Mouse (Mus musculus): ENCODE measurements around the gene Rab3il1. TPM values are rescaled to one million over a fixed set of nuclear protein-coding genes. Genes with fewer than 3 reads are reported as not detected.

Gene Rab3il1
- polyA plus RNA-seq, 1 experiment from 2014 or later = 245 TPM

DNA sequence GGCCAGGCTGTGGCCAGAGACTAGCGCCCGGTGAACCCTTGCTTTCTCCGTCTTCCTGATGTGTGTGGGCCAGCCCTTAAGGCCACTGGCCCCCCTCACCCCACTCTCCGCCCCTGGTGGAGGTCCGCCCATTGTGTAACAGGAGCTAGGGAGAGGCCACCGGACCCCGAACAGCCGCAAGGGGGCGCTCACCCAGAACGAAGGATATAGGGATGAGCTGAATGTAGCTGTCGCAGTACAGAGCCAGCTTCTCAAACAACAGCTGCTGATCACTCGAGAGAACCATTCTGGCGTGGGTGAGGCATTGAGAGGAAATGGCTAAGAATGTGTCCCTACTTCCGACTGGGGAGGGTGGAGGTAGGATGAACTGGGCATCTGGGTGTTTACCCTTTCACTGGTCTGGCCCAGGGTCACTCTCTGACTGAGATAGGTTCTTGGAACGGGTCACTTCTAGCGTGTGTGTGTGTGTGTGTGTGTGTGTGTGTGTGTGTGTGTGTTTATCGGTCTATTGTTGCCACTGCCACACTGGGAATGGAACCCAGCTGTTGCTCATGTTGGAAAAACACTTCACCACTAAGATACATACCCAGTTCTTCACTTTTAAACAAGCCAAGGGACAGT is 8.3 kb upstream of the Rab3il1 start:
- Histone ChIP-seq H3K27ac (replicated peaks) (no peak overlapping the region), H3K4me2 (peak overlapping the region; percentile 60), H3K36me3 (replicated peaks) (no peaks in the 10 kb centered on the region), H3K9ac (no peak overlapping the region), H3K4me3 (replicated peaks) (peak overlapping the region; percentile 33), H3K4me1 (replicated peaks) (peaks cover 49% of the 10 kb centered on the region), H3K27me3 (peaks cover 6% of the 10 kb centered on the region), H3K9me3 (replicated peaks) (no peaks in the 10 kb centered on the region)
- peak; percentile 27 for ATAC-seq (ENCODE audit: insufficient read depth)
- WGBS (ENCODE audit: insufficient replicate concordance) = 8% methylated on average over 17 of the region's 17 CpGs

DNA sequence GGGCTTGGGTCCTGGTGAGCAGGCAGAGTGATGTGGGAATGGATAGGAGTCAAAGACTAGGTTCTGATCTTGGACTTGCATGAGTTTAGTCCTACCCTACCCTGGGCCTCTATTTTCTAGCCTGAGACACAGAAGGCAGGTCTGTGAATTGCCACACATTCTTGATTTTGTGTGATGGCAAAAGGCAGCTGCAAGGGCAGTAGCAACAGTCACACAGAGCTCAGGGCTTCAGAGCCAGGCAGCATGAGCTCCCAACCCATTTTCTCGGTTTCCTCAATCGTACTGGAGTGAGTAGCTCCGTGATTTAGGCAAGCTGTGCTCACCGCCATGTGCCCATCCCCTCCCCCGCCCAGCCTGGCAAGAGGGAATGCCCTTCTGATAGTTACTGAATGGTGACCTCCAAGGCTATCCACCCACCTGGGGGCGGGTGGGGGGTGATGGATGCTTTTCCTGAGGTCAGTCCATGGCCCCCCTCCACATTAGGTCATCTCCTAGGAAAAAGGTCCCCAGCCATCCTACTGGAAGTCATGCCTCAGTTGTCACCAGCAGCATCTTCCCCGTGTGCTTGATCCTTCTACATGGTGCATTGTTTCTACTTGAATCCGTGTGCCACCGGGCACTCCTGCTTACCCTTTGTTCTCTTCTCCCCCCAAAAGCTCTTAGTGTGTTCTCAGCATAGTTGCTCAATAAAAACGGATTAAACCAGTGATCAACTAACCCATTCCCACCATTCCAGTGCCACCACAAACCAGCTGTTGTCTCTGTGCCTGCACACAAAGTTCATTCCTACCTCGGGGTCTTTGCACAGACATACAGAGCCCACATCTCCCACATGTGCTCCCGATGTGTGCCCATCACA is 4.0 kb upstream of the Rab3il1 start:
- H3K4me3 ChIP-seq (replicated peaks) = no peak overlapping the region
- H3K27ac ChIP-seq (replicated peaks) = no peak overlapping the region
- peaks cover 15% of the 10 kb centered on the region for H3K4me1 ChIP-seq (replicated peaks)
- ATAC-seq (ENCODE audit: insufficient read depth) = no peak
- H3K36me3 ChIP-seq (replicated peaks) = no peaks in the 10 kb centered on the region
- peaks cover 6% of the 10 kb centered on the region for H3K27me3 ChIP-seq
- no peak overlapping the region for H3K9ac ChIP-seq
- H3K4me2 ChIP-seq = no peak overlapping the region
- 0 out of 2 replicates have a peak, but pooled peaks cover 3% of the 10 kb centered on the region for H3K9me3 ChIP-seq (replicated peaks)
- 59% methylated on average over 12 of the region's 12 CpGs for WGBS (ENCODE audit: insufficient replicate concordance)

GRCm38 (mm10) chr19:9998063-9998416 is 3.4 kb upstream of the Rab3il1 start:
- H3K36me3 ChIP-seq (replicated peaks) = no peaks in the 10 kb centered on the region
- no peak overlapping the region for H3K27ac ChIP-seq (replicated peaks)
- H3K4me2 ChIP-seq = no peak overlapping the region
- H3K9me3 ChIP-seq (replicated peaks) = 0 out of 2 replicates have a peak, but pooled peaks cover 7% of the 10 kb centered on the region
- ATAC-seq (ENCODE audit: insufficient read depth) = no peak
- H3K4me3 ChIP-seq (replicated peaks) = no peak overlapping the region
- peaks cover 9% of the 10 kb centered on the region for H3K4me1 ChIP-seq (replicated peaks)
- H3K27me3 ChIP-seq = peaks cover 6% of the 10 kb centered on the region
- no peak overlapping the region for H3K9ac ChIP-seq
- 62% methylated on average over 2 of the region's 2 CpGs for WGBS (ENCODE audit: insufficient replicate concordance)

DNA sequence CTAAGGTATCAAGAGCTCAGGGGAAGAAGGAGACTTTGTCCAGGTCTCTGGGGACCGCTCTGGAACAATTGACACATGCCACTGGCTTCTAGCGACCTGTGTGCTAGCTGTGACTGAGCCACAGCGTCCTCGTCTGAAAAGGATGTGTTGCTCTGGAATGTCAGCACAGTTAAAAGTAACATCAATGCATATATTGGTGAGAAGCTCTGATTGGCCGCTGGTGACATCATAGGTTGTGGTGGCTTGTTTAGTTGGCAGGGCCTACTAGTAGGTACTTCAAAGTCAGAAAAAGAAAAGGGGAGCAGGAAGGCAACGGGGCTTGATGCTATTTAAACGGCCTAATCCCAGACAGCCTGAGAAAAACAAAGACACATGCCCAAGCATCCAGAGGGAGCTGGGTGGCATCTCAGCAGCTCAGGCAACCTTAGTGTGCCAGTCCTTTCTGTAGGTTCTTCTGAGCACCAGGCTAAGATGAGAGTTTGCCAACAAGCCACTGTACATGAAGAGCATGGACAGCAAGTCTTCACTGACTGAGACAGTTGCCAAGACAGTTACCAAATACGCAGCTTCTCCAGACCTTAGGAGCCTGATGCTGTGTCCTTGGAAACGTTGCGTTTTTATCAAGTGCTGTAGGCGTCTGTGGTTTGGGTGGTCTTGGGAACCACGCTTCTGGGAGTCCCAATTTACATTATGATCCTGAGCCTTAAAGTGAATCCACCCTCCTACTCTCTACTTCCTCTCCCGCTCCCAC is 2.6 kb upstream of the Rab3il1 start:
- H3K9ac ChIP-seq = no peak overlapping the region
- no peak overlapping the region for H3K27ac ChIP-seq (replicated peaks)
- 51% methylated on average over 13 of the region's 13 CpGs for WGBS (ENCODE audit: insufficient replicate concordance)
- peaks cover 6% of the 10 kb centered on the region for H3K27me3 ChIP-seq
- H3K4me2 ChIP-seq = no peak overlapping the region
- no peaks in the 10 kb centered on the region for H3K36me3 ChIP-seq (replicated peaks)
- H3K4me3 ChIP-seq (replicated peaks) = no peak overlapping the region
- no peak for ATAC-seq (ENCODE audit: insufficient read depth)
- 0 out of 2 replicates have a peak, but pooled peaks cover 3% of the 10 kb centered on the region for H3K4me1 ChIP-seq (replicated peaks)
- 0 out of 2 replicates have a peak, but pooled peaks cover 7% of the 10 kb centered on the region for H3K9me3 ChIP-seq (replicated peaks)

- Histone ChIP-seq H3K27me3 (peaks cover 6% of the 10 kb centered on the region), H3K27ac (replicated peaks) (no peak overlapping the region), H3K4me2 (no peak overlapping the region), H3K9ac (no peak overlapping the region), H3K4me3 (replicated peaks) (no peak overlapping the region), H3K4me1 (replicated peaks) (peaks cover 8% of the 10 kb centered on the region), H3K9me3 (replicated peaks) (0 out of 2 replicates have a peak, but pooled peaks cover 7% of the 10 kb centered on the region), H3K36me3 (replicated peaks) (no peaks in the 10 kb centered on the region)
- ATAC-seq (ENCODE audit: insufficient read depth) = peak; percentile 45; the same call in 1 of the 2 replicates
- 22% methylated on average over 3 of the region's 3 CpGs for WGBS (ENCODE audit: insufficient replicate concordance)
Measured at GRCm38 (mm10) chr19:10000330-10000729, 1.1 kb upstream of the Rab3il1 start.

DNA sequence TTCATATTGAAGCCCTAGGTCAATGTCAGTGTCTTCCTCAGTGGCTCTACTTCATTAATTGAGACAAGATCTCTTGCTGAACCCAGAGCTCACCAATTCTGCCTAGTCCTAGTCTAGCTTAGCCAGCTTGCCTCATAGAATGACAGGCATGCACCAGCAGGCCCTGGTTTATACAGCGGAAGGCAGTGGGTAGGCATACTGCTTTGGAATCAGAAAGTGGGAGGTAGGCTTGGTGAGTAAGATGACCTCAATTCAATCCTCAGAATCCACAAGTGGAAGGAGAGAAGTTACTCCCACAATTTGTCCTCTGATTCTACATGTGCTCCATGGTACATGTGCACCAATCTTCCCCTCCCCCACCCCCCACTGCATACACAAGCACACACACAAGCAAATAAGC is 2.2 kb downstream of the Rab3il1 start:
- Histone ChIP-seq H3K4me2 (no peak overlapping the region), H3K4me1 (replicated peaks) (peaks cover 8% of the 10 kb centered on the region), H3K9me3 (replicated peaks) (0 out of 2 replicates have a peak, but pooled peaks cover 7% of the 10 kb centered on the region), H3K27ac (replicated peaks) (no peak overlapping the region), H3K27me3 (no peaks in the 10 kb centered on the region), H3K9ac (no peak overlapping the region), H3K4me3 (replicated peaks) (no peak overlapping the region), H3K36me3 (replicated peaks) (no peaks in the 10 kb centered on the region)
- WGBS (ENCODE audit: insufficient replicate concordance) = 80% methylated on average over 1 of the region's 1 CpGs
- no peak for ATAC-seq (ENCODE audit: insufficient read depth)

GRCm38 (mm10) chr19:10011408-10011807 is 9.9 kb downstream of the Rab3il1 start:
- H3K27ac ChIP-seq (replicated peaks) = no peak overlapping the region
- no peak overlapping the region for H3K4me2 ChIP-seq
- H3K36me3 ChIP-seq (replicated peaks) = no peaks in the 10 kb centered on the region
- WGBS (ENCODE audit: insufficient replicate concordance) = 63% methylated on average over 1 of the region's 1 CpGs
- H3K27me3 ChIP-seq = 0 out of 2 replicates have a peak, but pooled peaks cover 6% of the 10 kb centered on the region
- ATAC-seq (ENCODE audit: insufficient read depth) = no peak
- H3K4me3 ChIP-seq (replicated peaks) = no peak overlapping the region
- no peaks in the 10 kb centered on the region for H3K9me3 ChIP-seq (replicated peaks)
- H3K9ac ChIP-seq = no peak overlapping the region
- H3K4me1 ChIP-seq (replicated peaks) = peaks cover 53% of the 10 kb centered on the region

- Histone ChIP-seq H3K27me3 (0 out of 2 replicates have a peak, but pooled peaks cover 6% of the 10 kb centered on the region), H3K9me3 (replicated peaks) (no peaks in the 10 kb centered on the region), H3K36me3 (replicated peaks) (0 out of 2 replicates have a peak, but pooled peaks cover 5% of the 10 kb centered on the region), H3K4me2 (peak overlapping the region; percentile 97), H3K9ac (peak overlapping the region; percentile 86; the same call in 1 of the 2 replicates), H3K4me1 (replicated peaks) (peaks cover 67% of the 10 kb centered on the region), H3K4me3 (replicated peaks) (no peak overlapping the region), H3K27ac (replicated peaks) (peak overlapping the region; percentile 98)
- no peak for ATAC-seq (ENCODE audit: insufficient read depth)
- 62% methylated on average over 6 of the region's 6 CpGs for WGBS (ENCODE audit: insufficient replicate concordance)
Measured at GRCm38 (mm10) chr19:10012827-10013278, 11.4 kb downstream of the Rab3il1 start.

GRCm38 (mm10) chr19:10013348-10013747 is 11.9 kb downstream of the Rab3il1 start:
- ATAC-seq (ENCODE audit: insufficient read depth) = no peak
- Histone ChIP-seq H3K9ac (peak overlapping the region; percentile 86; the same call in 1 of the 2 replicates), H3K27ac (replicated peaks) (peak overlapping the region; percentile 98), H3K4me2 (peak overlapping the region; percentile 97), H3K4me1 (replicated peaks) (peaks cover 70% of the 10 kb centered on the region), H3K4me3 (replicated peaks) (peak overlapping the region; percentile 71; the same call in 1 of the 2 replicates), H3K27me3 (0 out of 2 replicates have a peak, but pooled peaks cover 6% of the 10 kb centered on the region), H3K9me3 (replicated peaks) (no peaks in the 10 kb centered on the region), H3K36me3 (replicated peaks) (peaks cover 8% of the 10 kb centered on the region)
- 44% methylated on average over 3 of the region's 3 CpGs for WGBS (ENCODE audit: insufficient replicate concordance)

DNA sequence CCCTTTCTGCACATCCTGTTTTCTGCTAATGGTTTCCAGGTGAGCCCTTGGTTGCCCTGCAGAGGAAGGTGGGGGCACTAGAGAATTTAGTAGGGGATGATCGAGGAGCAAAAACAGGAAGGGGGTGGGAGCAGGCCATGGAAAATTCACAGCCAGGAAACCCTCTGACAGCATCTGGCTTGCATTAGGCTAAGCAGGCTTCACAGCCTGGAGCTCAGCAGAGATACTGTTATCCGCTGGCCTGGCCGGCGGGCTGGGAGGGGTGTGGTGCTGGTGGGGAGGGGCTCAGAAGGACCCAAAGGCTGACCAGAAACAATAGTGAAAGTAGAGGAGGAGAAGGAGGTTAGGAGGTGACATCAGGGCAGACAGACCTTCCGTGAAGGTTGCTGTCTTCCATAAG is 12.4 kb downstream of the Rab3il1 start:
- Histone ChIP-seq H3K27me3 (0 out of 2 replicates have a peak, but pooled peaks cover 6% of the 10 kb centered on the region), H3K9ac (peak overlapping the region; percentile 86), H3K27ac (replicated peaks) (peak overlapping the region; percentile 98), H3K36me3 (replicated peaks) (peaks cover 14% of the 10 kb centered on the region), H3K4me3 (replicated peaks) (peak overlapping the region; percentile 71), H3K4me2 (peak overlapping the region; percentile 97), H3K9me3 (replicated peaks) (no peaks in the 10 kb centered on the region), H3K4me1 (replicated peaks) (peaks cover 76% of the 10 kb centered on the region)
- peak; percentile 32 for ATAC-seq (ENCODE audit: insufficient read depth)
- WGBS (ENCODE audit: insufficient replicate concordance) = 16% methylated on average over 5 of the region's 5 CpGs
